10 mouse cellular contexts compared by ENCODE assay signal in the genomic region with DNA sequence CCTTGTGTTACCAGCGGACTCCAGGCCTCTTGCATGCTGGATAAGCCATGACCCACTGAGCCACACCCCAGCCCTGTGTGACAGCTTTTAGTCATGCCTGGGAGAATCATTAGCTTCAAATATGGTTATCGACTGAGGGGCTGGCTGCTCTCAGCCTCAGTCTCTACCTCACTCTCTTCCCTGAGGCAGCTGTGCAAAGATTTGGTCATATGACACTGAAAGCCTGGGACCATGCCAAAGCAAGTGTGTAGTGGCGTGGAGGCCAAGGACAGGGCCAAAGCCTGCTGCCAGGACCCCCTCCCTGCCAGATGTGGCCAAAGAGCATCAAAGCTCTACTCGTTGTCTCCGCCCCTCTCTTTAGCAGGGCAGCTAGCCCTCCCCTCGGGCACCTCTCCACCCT. TPM values are rescaled to one million over a fixed set of nuclear protein-coding genes. Genes with fewer than 3 reads are reported as not detected.
DNase-seq lines count a peak whose midpoint lies in the region; ATAC-seq and TF ChIP-seq lines count a peak whose summit lies in the region.
"Had no signal": no experiment of that assay in that cellular context is flagged by ENCODE, and none has a peak within 500 bp of the region (broad histone marks: within the 10 kb centered on the region; RNA-seq: fewer than 3 reads in every experiment).

No protein-coding gene starts in this region.

- peak; percentile 31; the same call in 1 of the 2 replicates for ATAC-seq in midbrain, postnatal 0 days (ENCODE audit: low FRiP score)
- ATAC-seq in midbrain, embryonic 16.5 days, result no peak
- peak; percentile 25; the same call in 1 of the 2 replicates for ATAC-seq in heart, embryonic 13.5 days (ENCODE audit: extremely low read depth, insufficient number of reproducible peaks, low FRiP score, low TSS enrichment)
- peak; percentile 54; the same call in 1 of the 2 replicates for ATAC-seq in limb, embryonic 15.5 days (ENCODE audit: insufficient number of reproducible peaks, low FRiP score, low TSS enrichment, low read depth)
- ATAC-seq in cerebellum, adult (ENCODE audit: insufficient number of reproducible peaks, low FRiP score, low TSS enrichment), result no peak
- ATAC-seq: Patski had no signal

- H3K4me1 ChIP-seq in midbrain, postnatal 0 days (ENCODE audit: insufficient read depth, low read length), result no peaks in the 10 kb centered on the region
- H3K4me1 ChIP-seq in midbrain, embryonic 16.5 days (ENCODE audit: control insufficient read depth, insufficient read depth, low read length), result no peaks in the 10 kb centered on the region
- H3K4me1 ChIP-seq in heart, embryonic 13.5 days, result peaks cover 40% of the 10 kb centered on the region
- peaks cover 32% of the 10 kb centered on the region for H3K4me1 ChIP-seq in limb, embryonic 15.5 days

- H3K9me3 ChIP-seq in midbrain, postnatal 0 days (ENCODE audit: low read length), result no peaks in the 10 kb centered on the region
- H3K9me3 ChIP-seq in midbrain, embryonic 16.5 days (replicated peaks; ENCODE audit: control insufficient read depth, low read length, poor library complexity, severe bottlenecking), result no peaks in the 10 kb centered on the region
- H3K9me3 ChIP-seq in heart, embryonic 13.5 days, result no peaks in the 10 kb centered on the region
- no peaks in the 10 kb centered on the region for H3K9me3 ChIP-seq in limb, embryonic 15.5 days

- H3K4me3 ChIP-seq in midbrain, postnatal 0 days (ENCODE audit: low read depth, low read length), result no peak overlapping the region
- H3K4me3 ChIP-seq in midbrain, embryonic 16.5 days (ENCODE audit: low read depth, low read length), result no peak overlapping the region
- H3K4me3 ChIP-seq in heart, embryonic 13.5 days, result no peak overlapping the region
- H3K4me3 ChIP-seq in limb, embryonic 15.5 days, result no peak overlapping the region
- H3K4me3 ChIP-seq: erythroblast, embryonic 14.5 days had no signal

- TF ChIP-seq CTCF in midbrain, postnatal 0 days (IDR thresholded peaks at IDR 0.05), result no peak

- H3K27ac ChIP-seq in midbrain, postnatal 0 days (ENCODE audit: low read depth, low read length), result no peak overlapping the region
- no peak overlapping the region for H3K27ac ChIP-seq in midbrain, embryonic 16.5 days (ENCODE audit: low read length)
- H3K27ac ChIP-seq in heart, embryonic 13.5 days (replicated peaks), result peak overlapping the region; percentile 70
- H3K27ac ChIP-seq in limb, embryonic 15.5 days, result no peak overlapping the region; the same call in 1 of the 2 replicates

- H3K9ac ChIP-seq in midbrain, postnatal 0 days (replicated peaks; ENCODE audit: low read length, poor library complexity, severe bottlenecking), result no peak overlapping the region
- H3K9ac ChIP-seq in midbrain, embryonic 16.5 days (ENCODE audit: low read depth, low read length), result no peak overlapping the region
- H3K9ac ChIP-seq in heart, embryonic 13.5 days, result no peak overlapping the region
- no peak overlapping the region for H3K9ac ChIP-seq in limb, embryonic 15.5 days

- no peaks in the 10 kb centered on the region for H3K27me3 ChIP-seq in midbrain, postnatal 0 days (ENCODE audit: insufficient read depth, low read length)
- H3K27me3 ChIP-seq in midbrain, embryonic 16.5 days (ENCODE audit: control insufficient read depth, insufficient read depth, low read depth, low read length), result no peaks in the 10 kb centered on the region
- H3K27me3 ChIP-seq in heart, embryonic 13.5 days (replicated peaks), result no peaks in the 10 kb centered on the region
- H3K27me3 ChIP-seq in limb, embryonic 15.5 days, result no peaks in the 10 kb centered on the region
- H3K27me3 ChIP-seq: Patski had no signal

- no peak for DNase-seq in midbrain, postnatal 0 days (ENCODE audit: low spot score)
- peak; percentile 82 for DNase-seq in testis, postnatal 10 days (ENCODE audit: low spot score)
- DNase-seq in layer of hippocampus, adult 11-12 months (ENCODE audit: low spot score), result no peak
- DNase-seq in layer of hippocampus, postnatal 14 days (ENCODE audit: low spot score in 2 of 2), result no peak

- WGBS in midbrain, postnatal 0 days, result 52% methylated on average over 6 of the region's 6 CpGs
- WGBS in midbrain, embryonic 16.5 days, result 66% methylated on average over 6 of the region's 6 CpGs
- 58% methylated on average over 6 of the region's 6 CpGs for WGBS in heart, embryonic 13.5 days
- 42% methylated on average over 6 of the region's 6 CpGs for WGBS in limb, embryonic 15.5 days

- no peaks in the 10 kb centered on the region for H3K36me3 ChIP-seq in midbrain, postnatal 0 days (ENCODE audit: insufficient read depth, low read length)
- no peaks in the 10 kb centered on the region for H3K36me3 ChIP-seq in midbrain, embryonic 16.5 days (ENCODE audit: control insufficient read depth, insufficient read depth, low read length)
- H3K36me3 ChIP-seq in heart, embryonic 13.5 days, result no peaks in the 10 kb centered on the region
- H3K36me3 ChIP-seq in limb, embryonic 15.5 days, result no peaks in the 10 kb centered on the region

- H3K4me2 ChIP-seq in midbrain, postnatal 0 days (ENCODE audit: low read depth, low read length, poor library complexity, severe bottlenecking), result no peak overlapping the region
- H3K4me2 ChIP-seq in midbrain, embryonic 16.5 days (ENCODE audit: low read length), result no peak overlapping the region
- H3K4me2 ChIP-seq in heart, embryonic 13.5 days, result no peak overlapping the region
- no peak overlapping the region for H3K4me2 ChIP-seq in limb, embryonic 15.5 days

RNA-seq across cellular contexts. Expression of a gene that starts 20.9 kb away (rescaled TPM):
- total RNA-seq in midbrain, postnatal 0 days (2014; rRNA removed), result 76.4 and 83.4 TPM in 2 replicates
- polyA plus RNA-seq in midbrain, postnatal 0 days (2015; fragmentation: Nextera tagmentation; extraction: Ambion mirVana), result 19.0 and 25.0 TPM in 2 replicates
- 37.0 and 43.2 TPM in 2 replicates for polyA plus RNA-seq in midbrain, embryonic 16.5 days (2015; fragmentation: Nextera tagmentation; extraction: Ambion mirVana)
- polyA plus RNA-seq in heart, embryonic 13.5 days (2015; fragmentation: Nextera tagmentation; extraction: Ambion mirVana), result 28.2 and 29.2 TPM in 2 replicates
- 9.6 and 9.7 TPM in 2 replicates for polyA plus RNA-seq in limb, embryonic 15.5 days (2015; fragmentation: Nextera tagmentation; extraction: Ambion mirVana)
- total RNA-seq in layer of hippocampus, postnatal 14 days (2021), result 10 to 100 TPM; 95.3 to 96.0 TPM

RNA-seq across cellular contexts. Expression of a gene that starts 31.7 kb away (rescaled TPM):
- 31.2 and 32.6 TPM in 2 replicates for total RNA-seq in midbrain, postnatal 0 days (2014; rRNA removed)
- polyA plus RNA-seq in midbrain, postnatal 0 days (2015; fragmentation: Nextera tagmentation; extraction: Ambion mirVana), result 12.7 and 13.6 TPM in 2 replicates
- 17.6 and 18.6 TPM in 2 replicates for polyA plus RNA-seq in midbrain, embryonic 16.5 days (2015; fragmentation: Nextera tagmentation; extraction: Ambion mirVana)
- polyA plus RNA-seq in heart, embryonic 13.5 days (2015; fragmentation: Nextera tagmentation; extraction: Ambion mirVana), result 4.7 and 5.2 TPM in 2 replicates
- polyA plus RNA-seq in limb, embryonic 15.5 days (2015; fragmentation: Nextera tagmentation; extraction: Ambion mirVana), result 10.5 and 11.3 TPM in 2 replicates
- total RNA-seq in layer of hippocampus, postnatal 14 days (2021), result 10 to 100 TPM; 11.2 to 12.0 TPM

RNA-seq across cellular contexts. Expression of a gene that starts 58.8 kb away (rescaled TPM):
- 1.9 and 2.4 TPM in 2 replicates for total RNA-seq in midbrain, postnatal 0 days (2014; rRNA removed)
- polyA plus RNA-seq in midbrain, postnatal 0 days (2015; fragmentation: Nextera tagmentation; extraction: Ambion mirVana), result 1.8 and 2.2 TPM in 2 replicates
- polyA plus RNA-seq in midbrain, embryonic 16.5 days (2015; fragmentation: Nextera tagmentation; extraction: Ambion mirVana), result 1.2 and 1.3 TPM in 2 replicates
- 0.31 TPM in 2 replicates for polyA plus RNA-seq in heart, embryonic 13.5 days (2015; fragmentation: Nextera tagmentation; extraction: Ambion mirVana)
- polyA plus RNA-seq in limb, embryonic 15.5 days (2015; fragmentation: Nextera tagmentation; extraction: Ambion mirVana), result 16.3 and 18.0 TPM in 2 replicates
- 1 to 10 TPM; 5.4 to 5.5 TPM for total RNA-seq in layer of hippocampus, postnatal 14 days (2021)

Comparison
In these comparisons a context has a peak if more than half of its experiments do, and no peak if none do; other contexts are left out.
1. ATAC-seq: peak in midbrain, postnatal 0 days (single experiment), heart, embryonic 13.5 days (single experiment) and limb, embryonic 15.5 days (single experiment); none in midbrain, embryonic 16.5 days (single experiment) and cerebellum, adult (single experiment).